Mouse (Mus musculus): ENCODE data around the gene Hacl1.

GRCm38 (mm10) chr14:31681931-31682555, 41.0 kb upstream of the Hacl1 start:
- TF ChIP-seq POLR2A (IDR thresholded peaks at IDR 0.05; ENCODE audit: low read depth, low read length): no peak
- no peak for TF ChIP-seq CTCF (conservative IDR thresholded peaks at IDR 0.05; ENCODE audit: insufficient read depth, insufficient read length, low read depth, low read length)

Measured in kidney, adult 2 months (tissue).